Mouse (Mus musculus): Measurements from ENCODE around the gene Fbxl8. TPM values are rescaled to one million over a fixed set of nuclear protein-coding genes. Genes with fewer than 3 reads are reported as not detected.
A peak's percentile ranks its signal among the peaks of the same experiment; 100 is the strongest.

The Fbxl8 gene
- polyA plus RNA-seq, 1 experiment from 2014 or later = 4.4 TPM

DNA sequence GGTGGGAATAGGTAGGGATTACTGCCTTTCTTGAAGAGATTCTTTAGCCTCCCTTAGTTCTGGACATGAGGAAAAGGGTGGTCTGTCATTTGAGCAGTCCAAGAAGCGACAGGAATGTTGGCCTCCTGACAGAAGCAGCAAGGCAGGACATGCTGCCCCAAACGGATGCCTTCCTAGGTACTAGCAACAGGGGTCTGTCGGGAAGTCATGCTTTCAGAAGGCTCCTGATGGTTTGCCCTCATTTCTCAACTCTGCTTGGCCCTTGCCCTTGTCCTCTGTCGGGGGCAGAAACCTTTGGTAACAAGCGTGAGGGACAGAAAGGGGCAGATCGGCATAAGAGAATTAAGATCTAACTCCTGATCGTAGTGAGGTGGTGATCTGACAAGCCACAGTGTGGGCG lies 45.7 kb downstream of the Fbxl8 start:
- H3K4me3 ChIP-seq (replicated peaks) = no peak overlapping the region
- 83% methylated on average over 8 of the region's 8 CpGs for WGBS
- no peak overlapping the region for H3K9ac ChIP-seq
- H3K4me2 ChIP-seq = no peak overlapping the region
- H3K4me1 ChIP-seq = peaks cover 7% of the 10 kb centered on the region; the same call in 1 of the 2 replicates
- H3K36me3 ChIP-seq = peaks cover 41% of the 10 kb centered on the region
- no peak overlapping the region for H3K27ac ChIP-seq
- H3K9me3 ChIP-seq = no peaks in the 10 kb centered on the region
- H3K27me3 ChIP-seq (replicated peaks) = no peaks in the 10 kb centered on the region
- no peak for ATAC-seq (ENCODE audit: insufficient read depth, low FRiP score, low read depth)

GRCm38 (mm10) chr8:105311718-105312117 lies 47.3 kb downstream of the Fbxl8 start:
- Histone ChIP-seq H3K9me3 (no peaks in the 10 kb centered on the region), H3K4me2 (no peak overlapping the region), H3K27ac (no peak overlapping the region), H3K36me3 (peaks cover 47% of the 10 kb centered on the region), H3K27me3 (replicated peaks) (no peaks in the 10 kb centered on the region), H3K9ac (no peak overlapping the region), H3K4me3 (replicated peaks) (no peak overlapping the region), H3K4me1 (no peaks in the 10 kb centered on the region)
- ATAC-seq (ENCODE audit: insufficient read depth, low FRiP score, low read depth) = no peak
- 80% methylated on average over 1 of the region's 1 CpGs for WGBS

- 84% methylated on average over 8 of the region's 8 CpGs for WGBS
Observed at GRCm38 (mm10) chr8:105312891-105313481, 48.5 kb downstream of the Fbxl8 start.

DNA sequence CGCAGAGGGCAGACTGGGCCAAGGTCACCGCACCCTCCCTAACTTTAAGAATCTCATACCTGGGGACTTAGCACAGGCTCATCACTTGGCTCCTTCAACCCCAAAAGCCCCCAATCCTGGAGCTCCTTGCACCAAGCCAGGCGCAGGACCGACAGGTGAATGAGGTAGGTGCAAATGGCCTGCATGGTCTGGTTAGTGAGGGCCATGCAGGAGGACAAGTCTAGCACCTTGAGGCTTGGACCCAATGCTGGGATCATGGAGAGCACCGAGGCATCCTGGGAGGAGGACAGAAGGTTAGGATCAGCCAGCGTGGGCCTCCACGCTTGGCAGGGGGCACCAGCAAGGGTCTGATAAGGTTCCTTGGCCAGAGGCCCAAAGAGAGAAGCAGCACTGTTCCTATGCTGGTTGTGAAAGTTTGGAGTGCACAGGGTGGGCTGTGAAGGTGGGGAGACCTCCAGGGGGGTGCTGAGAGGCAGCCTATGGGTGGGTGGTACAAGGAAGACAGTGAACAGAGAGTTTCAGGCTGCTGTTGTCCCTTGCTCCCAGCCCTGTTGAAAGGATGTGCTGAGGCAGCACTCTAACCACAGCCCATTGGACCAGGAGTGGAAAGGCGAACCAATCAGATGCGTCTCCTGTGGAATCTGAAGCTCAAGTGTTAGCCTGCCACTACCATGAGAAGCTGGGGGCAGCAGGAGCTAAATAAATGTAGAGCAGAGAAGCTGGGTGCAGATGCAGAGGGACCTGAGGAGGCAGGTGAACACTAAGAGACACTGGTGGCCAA lies 49.4 kb downstream of the Fbxl8 start:
- H3K9ac ChIP-seq = no peak overlapping the region
- whole genome bisulfite sequencing = 79% methylated on average over 9 of the region's 9 CpGs
- no peak overlapping the region for H3K4me2 ChIP-seq
- no peak overlapping the region for H3K27ac ChIP-seq
- H3K9me3 ChIP-seq = no peaks in the 10 kb centered on the region
- peaks cover 42% of the 10 kb centered on the region for H3K36me3 ChIP-seq
- H3K4me3 ChIP-seq (replicated peaks) = no peak overlapping the region
- no peak for ATAC-seq (ENCODE audit: insufficient read depth, low FRiP score, low read depth)
- no peaks in the 10 kb centered on the region for H3K27me3 ChIP-seq (replicated peaks)
- H3K4me1 ChIP-seq = no peaks in the 10 kb centered on the region

More at GRCm38 (mm10) chr8:105312891-105313481, 48.5 kb downstream of the Fbxl8 start:
- Histone ChIP-seq H3K9ac (no peak overlapping the region), H3K27ac (no peak overlapping the region), H3K4me2 (no peak overlapping the region), H3K4me1 (no peaks in the 10 kb centered on the region), H3K27me3 (replicated peaks) (no peaks in the 10 kb centered on the region), H3K36me3 (peaks cover 44% of the 10 kb centered on the region), H3K4me3 (replicated peaks) (no peak overlapping the region), H3K9me3 (no peaks in the 10 kb centered on the region)
- peak; percentile 27; the same call in 1 of the 2 replicates for ATAC-seq (ENCODE audit: insufficient read depth, low FRiP score, low read depth)

GRCm38 (mm10) chr8:105315073-105315769 lies 50.8 kb downstream of the Fbxl8 start:
- no peak overlapping the region for H3K9ac ChIP-seq
- ATAC-seq (ENCODE audit: insufficient read depth, low FRiP score, low read depth) = no peak
- H3K4me3 ChIP-seq (replicated peaks) = no peak overlapping the region
- H3K27me3 ChIP-seq (replicated peaks) = no peaks in the 10 kb centered on the region
- H3K9me3 ChIP-seq = no peaks in the 10 kb centered on the region
- 90% methylated on average over 18 of the region's 18 CpGs for WGBS
- no peak overlapping the region for H3K27ac ChIP-seq
- peaks cover 48% of the 10 kb centered on the region for H3K36me3 ChIP-seq
- no peaks in the 10 kb centered on the region for H3K4me1 ChIP-seq
- no peak overlapping the region for H3K4me2 ChIP-seq

DNA sequence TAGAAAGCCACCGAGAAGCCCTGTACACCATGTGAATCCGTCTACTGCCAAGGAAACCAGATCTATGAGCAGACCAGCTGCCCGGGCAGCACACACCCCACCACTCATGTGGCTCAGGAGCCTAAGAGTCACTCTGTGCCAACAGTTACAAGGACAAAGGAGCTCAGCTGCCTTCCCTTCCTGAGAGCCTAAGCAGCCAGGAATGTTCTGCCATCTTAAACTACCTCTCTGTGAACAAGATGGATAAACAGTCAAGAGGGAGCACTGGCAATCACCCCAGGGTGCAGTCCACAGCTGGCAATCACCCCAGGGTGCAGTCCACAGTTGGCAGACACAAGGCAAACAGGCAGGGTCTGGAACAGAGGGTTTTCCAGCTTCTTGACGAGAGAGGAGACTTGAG lies 53.5 kb downstream of the Fbxl8 start:
- Histone ChIP-seq H3K36me3 (peaks cover 33% of the 10 kb centered on the region), H3K27me3 (replicated peaks) (no peaks in the 10 kb centered on the region)
- ATAC-seq (ENCODE audit: insufficient read depth, low FRiP score, low read depth) = no peak

DNA sequence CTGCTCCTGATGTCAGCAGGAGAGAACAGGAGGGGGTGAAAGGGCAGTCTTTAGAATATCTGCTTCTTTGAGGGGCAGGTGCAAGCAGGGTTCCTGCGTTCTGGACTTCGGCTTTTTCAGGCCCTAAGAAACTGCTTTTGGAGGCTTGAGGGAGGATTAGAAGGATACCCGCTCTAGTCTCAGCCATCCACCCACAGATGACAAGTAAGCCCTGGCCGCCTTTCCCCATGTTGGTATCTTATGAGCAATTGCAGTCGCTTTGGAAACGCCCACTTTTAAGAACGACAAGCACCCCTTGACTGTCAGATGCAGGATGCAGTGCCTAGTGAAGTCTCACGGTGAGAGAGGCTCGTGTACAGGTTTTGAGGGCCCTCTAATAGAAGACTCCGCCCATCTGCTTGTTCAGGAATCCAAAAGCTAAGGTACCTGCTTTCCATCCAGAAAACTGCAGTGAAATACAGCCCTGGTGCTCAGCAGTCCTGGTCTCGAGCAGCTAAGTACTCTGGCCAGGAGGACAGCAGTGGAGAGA lies 54.3 kb downstream of the Fbxl8 start:
- H3K27me3 ChIP-seq (replicated peaks) = no peaks in the 10 kb centered on the region
- no peaks in the 10 kb centered on the region for H3K9me3 ChIP-seq
- no peak overlapping the region for H3K9ac ChIP-seq
- H3K4me3 ChIP-seq (replicated peaks) = no peak overlapping the region
- no peak for ATAC-seq (ENCODE audit: insufficient read depth, low FRiP score, low read depth)
- H3K27ac ChIP-seq = no peak overlapping the region
- no peaks in the 10 kb centered on the region for H3K4me1 ChIP-seq
- 83% methylated on average over 11 of the region's 11 CpGs for WGBS
- H3K36me3 ChIP-seq = peaks cover 25% of the 10 kb centered on the region
- H3K4me2 ChIP-seq = no peak overlapping the region

More for the DNA sequence above, 53.5 kb downstream of the Fbxl8 start:
- no peak overlapping the region for H3K4me2 ChIP-seq
- no peaks in the 10 kb centered on the region for H3K9me3 ChIP-seq
- 78% methylated on average over 4 of the region's 4 CpGs for WGBS
- H3K4me1 ChIP-seq = no peaks in the 10 kb centered on the region
- no peak overlapping the region for H3K27ac ChIP-seq
- no peak overlapping the region for H3K9ac ChIP-seq
- H3K4me3 ChIP-seq (replicated peaks) = no peak overlapping the region

MicroRNAs within 50 kb of the gene (microRNA counts, 519-probe panel; counts per million panel counts)
- 1,912 counts per million, percentile 18 among the panel's probes with 10 or more counts for microRNA mmu-miR-328

Small RNAs within 50 kb of the gene (microRNA-seq; reads per million reads assigned to microRNA genes)
- not detected for gene Gm27320
- 187 reads per million, percentile 58 among the genes with 10 or more reads in this experiment for gene Mir328

Other genes starting within 250 kb of the Fbxl8 start
- not detected in 2 replicates for gene Ces3a, start 216.0 kb upstream of the Fbxl8 start, polyA plus RNA-seq (2015; fragmentation: Nextera tagmentation; extraction: Ambion mirVana)
- gene Ces3b, start 180.9 kb upstream of the Fbxl8 start, polyA plus RNA-seq (2015; fragmentation: Nextera tagmentation; extraction: Ambion mirVana) = not detected in 2 replicates
- not detected in 2 replicates for gene Ces4a, start 132.8 kb upstream of the Fbxl8 start, polyA plus RNA-seq (2015; fragmentation: Nextera tagmentation; extraction: Ambion mirVana)
- 53.2 and 54.4 TPM in 2 replicates for gene Cbfb, start 94.0 kb upstream of the Fbxl8 start, polyA plus RNA-seq (2015; fragmentation: Nextera tagmentation; extraction: Ambion mirVana)
- gene D230025D16Rik, start 39.5 kb upstream of the Fbxl8 start, polyA plus RNA-seq (2015; fragmentation: Nextera tagmentation; extraction: Ambion mirVana) = 26.2 and 26.8 TPM in 2 replicates
- gene B3gnt9, start 9.5 kb upstream of the Fbxl8 start, polyA plus RNA-seq (2015; fragmentation: Nextera tagmentation; extraction: Ambion mirVana) = 26.1 and 27.4 TPM in 2 replicates
- gene Tradd, start within 50 bp of the Fbxl8 start, polyA plus RNA-seq (2015; fragmentation: Nextera tagmentation; extraction: Ambion mirVana) = 28.5 and 30.3 TPM in 2 replicates
- gene Hsf4, start 5.2 kb downstream of the Fbxl8 start, polyA plus RNA-seq (2015; fragmentation: Nextera tagmentation; extraction: Ambion mirVana) = 0.08 and 0.24 TPM in 2 replicates
- 1.4 and 1.7 TPM in 2 replicates for gene Nol3, start 11.5 kb downstream of the Fbxl8 start, polyA plus RNA-seq (2015; fragmentation: Nextera tagmentation; extraction: Ambion mirVana)
- gene 4931428F04Rik, start 25.2 kb downstream of the Fbxl8 start, polyA plus RNA-seq (2015; fragmentation: Nextera tagmentation; extraction: Ambion mirVana) = 9.1 and 10.7 TPM in 2 replicates
- 10.4 and 10.9 TPM in 2 replicates for gene Exoc3l, start 31.5 kb downstream of the Fbxl8 start, polyA plus RNA-seq (2015; fragmentation: Nextera tagmentation; extraction: Ambion mirVana)
- 80.4 and 83.1 TPM in 2 replicates for gene E2f4, start 33.0 kb downstream of the Fbxl8 start, polyA plus RNA-seq (2015; fragmentation: Nextera tagmentation; extraction: Ambion mirVana)
- gene Elmo3, start 41.0 kb downstream of the Fbxl8 start, polyA plus RNA-seq (2015; fragmentation: Nextera tagmentation; extraction: Ambion mirVana) = 15.9 and 17.1 TPM in 2 replicates
- 2.3 and 2.5 TPM in 2 replicates for gene Lrrc29, start 61.6 kb downstream of the Fbxl8 start, polyA plus RNA-seq (2015; fragmentation: Nextera tagmentation; extraction: Ambion mirVana)
- gene Tmem208, start 61.7 kb downstream of the Fbxl8 start, polyA plus RNA-seq (2015; fragmentation: Nextera tagmentation; extraction: Ambion mirVana) = 131 and 132 TPM in 2 replicates
- gene Fhod1, start 83.3 kb downstream of the Fbxl8 start, polyA plus RNA-seq (2015; fragmentation: Nextera tagmentation; extraction: Ambion mirVana) = 2.5 and 3.0 TPM in 2 replicates
- gene Slc9a5, start 84.2 kb downstream of the Fbxl8 start, polyA plus RNA-seq (2015; fragmentation: Nextera tagmentation; extraction: Ambion mirVana) = 1.9 and 2.0 TPM in 2 replicates
- gene Plekhg4, start 108.6 kb downstream of the Fbxl8 start, polyA plus RNA-seq (2015; fragmentation: Nextera tagmentation; extraction: Ambion mirVana) = 0.21 and 0.30 TPM in 2 replicates
- not detected in 2 replicates for gene Kctd19, start 148.9 kb downstream of the Fbxl8 start, polyA plus RNA-seq (2015; fragmentation: Nextera tagmentation; extraction: Ambion mirVana)
- gene Lrrc36, start 148.9 kb downstream of the Fbxl8 start, polyA plus RNA-seq (2015; fragmentation: Nextera tagmentation; extraction: Ambion mirVana) = 0.09 TPM in 1 of 2 replicates, not detected in the other
- gene Tppp3, start 206.9 kb downstream of the Fbxl8 start, polyA plus RNA-seq (2015; fragmentation: Nextera tagmentation; extraction: Ambion mirVana) = 44.7 and 45.5 TPM in 2 replicates
- gene Zdhhc1, start 232.3 kb downstream of the Fbxl8 start, polyA plus RNA-seq (2015; fragmentation: Nextera tagmentation; extraction: Ambion mirVana) = 32.2 and 34.7 TPM in 2 replicates

Measured in stomach, embryonic 15.5 days (tissue).